Mouse (Mus musculus): ENCODE results near the gene Cabcoco1.

DNA sequence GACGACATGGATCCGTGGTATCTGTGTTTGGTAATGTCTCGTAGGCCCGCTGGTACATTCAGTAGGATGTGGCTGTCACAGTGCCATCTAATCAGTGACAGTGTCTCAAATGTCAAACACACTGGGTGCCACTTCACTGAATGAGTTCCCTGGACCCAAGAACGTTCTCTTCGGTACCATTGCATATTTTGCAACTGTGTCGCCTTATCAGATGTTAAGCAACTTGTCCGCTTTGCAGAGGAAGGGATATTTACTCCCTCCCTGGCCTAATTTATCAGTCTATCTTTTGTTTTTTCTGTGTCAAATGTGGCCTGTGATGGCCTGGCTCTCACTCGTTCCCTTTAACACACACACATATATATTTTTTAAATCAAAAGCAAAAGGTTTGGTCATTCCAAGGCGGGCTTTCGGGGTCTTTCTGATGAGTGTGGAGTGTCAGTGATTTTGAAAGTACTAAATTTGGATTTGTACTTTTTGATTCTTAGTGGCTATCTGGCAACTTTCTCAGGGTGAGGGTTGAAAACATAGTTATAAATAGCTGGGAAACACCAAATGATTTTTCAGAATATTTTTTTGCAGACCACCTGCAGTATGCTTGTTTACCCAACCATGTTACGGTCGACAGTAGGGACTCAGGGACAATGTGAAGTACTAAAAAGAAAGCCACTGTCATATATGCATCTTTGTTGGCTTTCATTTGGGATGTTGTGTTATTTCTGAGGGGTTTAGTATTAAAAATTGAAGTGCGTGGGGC is 97.2 kb downstream of the Cabcoco1 start:
- TF ChIP-seq CTCF (IDR thresholded peaks at IDR 0.05; ENCODE audit: low read depth): no peak
- TF ChIP-seq EP300 (optimal IDR thresholded peaks at IDR 0.05): no peak

Measured in stomach, postnatal 0 days (tissue).